Mouse (Mus musculus): ENCODE results near the gene Tmem102.

Tmem102 gene

GRCm38 (mm10) chr11:69804972-69805909 is at the start of gene Tmem102:
TSS of gene Tmem102 (minus strand) at chr11:69805624.
- DNase-seq (ENCODE audit: low spot score in 2 of 2) = no peak

GRCm38 (mm10) chr11:69854680-69855079 is 49.3 kb upstream of the Tmem102 start:
- DNase-seq (ENCODE audit: low spot score in 2 of 2) = no peak

- no peak for DNase-seq (ENCODE audit: low spot score in 2 of 2)
Observed at GRCm38 (mm10) chr11:69853994-69854393, 48.6 kb upstream of the Tmem102 start.

GRCm38 (mm10) chr11:69850754-69851153 is 45.3 kb upstream of the Tmem102 start:
- DNase-seq (ENCODE audit: low spot score in 2 of 2) = no peak

GRCm38 (mm10) chr11:69849884-69850283 is 44.5 kb upstream of the Tmem102 start:
- DNase-seq (ENCODE audit: low spot score in 2 of 2) = no peak

GRCm38 (mm10) chr11:69849128-69849527 is 43.7 kb upstream of the Tmem102 start:
- DNase-seq (ENCODE audit: low spot score in 2 of 2) = no peak

- no peak for DNase-seq (ENCODE audit: low spot score in 2 of 2)
Observed at GRCm38 (mm10) chr11:69848021-69848420, 42.6 kb upstream of the Tmem102 start.

GRCm38 (mm10) chr11:69846738-69847688 is 41.6 kb upstream of the Tmem102 start:
- DNase-seq (ENCODE audit: low spot score in 2 of 2) = no peak

- peak; percentile 72 to 77 for DNase-seq (ENCODE audit: low spot score in 2 of 2)
Observed at GRCm38 (mm10) chr11:69846198-69846680, 40.8 kb upstream of the Tmem102 start, which contains the start of gene Plscr3. TSS of gene Plscr3 (plus strand) at chr11:69846376.

GRCm38 (mm10) chr11:69838714-69839104 is 33.3 kb upstream of the Tmem102 start:
- no peak for DNase-seq (ENCODE audit: low spot score in 2 of 2)

- peak; percentile 86 to 93 for DNase-seq (ENCODE audit: low spot score in 2 of 2)
Observed at GRCm38 (mm10) chr11:69837952-69838713, 32.7 kb upstream of the Tmem102 start, which contains the start of gene Tmem256. TSS of gene Tmem256 (plus strand) at chr11:69838514.

GRCm38 (mm10) chr11:69837604-69837951 is 32.2 kb upstream of the Tmem102 start, which contains the start of gene Nlgn2:
TSS of gene Nlgn2 (minus strand) at chr11:69837784.
- no peak for DNase-seq (ENCODE audit: low spot score in 2 of 2)

- peak; percentile 25 to 32 for DNase-seq (ENCODE audit: low spot score in 2 of 2)
Observed at GRCm38 (mm10) chr11:69836703-69837576, 31.5 kb upstream of the Tmem102 start.

- no peak for DNase-seq (ENCODE audit: low spot score in 2 of 2)
Observed at GRCm38 (mm10) chr11:69835966-69836335, 30.5 kb upstream of the Tmem102 start.

- DNase-seq (ENCODE audit: low spot score in 2 of 2) = no peak
Observed at GRCm38 (mm10) chr11:69835326-69835965, 30.0 kb upstream of the Tmem102 start.

- DNase-seq (ENCODE audit: low spot score in 2 of 2) = no peak
Observed at GRCm38 (mm10) chr11:69834001-69834549, 28.7 kb upstream of the Tmem102 start.

- no peak for DNase-seq (ENCODE audit: low spot score in 2 of 2)
Observed at GRCm38 (mm10) chr11:69833554-69833953, 28.1 kb upstream of the Tmem102 start.

- no peak for DNase-seq (ENCODE audit: low spot score in 2 of 2)
Observed at GRCm38 (mm10) chr11:69828832-69829231, 23.4 kb upstream of the Tmem102 start.

- no peak for DNase-seq (ENCODE audit: low spot score in 2 of 2)
Observed at GRCm38 (mm10) chr11:69823456-69823855, 18.0 kb upstream of the Tmem102 start.
